Mouse (Mus musculus) hindbrain, postnatal 0 days (tissue): ENCODE measurements at regions not wholly inside any gene's neighbourhood (a gene's known extent, or its start where the extent isn't known, plus 50 kb on each side); places are given as distances from the start of the nearest gene placed in this dataset.

Source experiments
- ATAC-seq: fragments of 200-750 bp; cut with Nextera tagmentation; 2 replicates; pipeline ENCODE4 v1.8.0; 2017; ENCODE audit warnings: mild to moderate bottlenecking, moderate TSS enrichment, moderate library complexity
- DNase-seq: peaks from one replicate; pipeline ENCODE4 v3.0.0-alpha.2; 2015; ENCODE audit warnings: low spot score
- H3K27ac ChIP-seq: fragments of 300-500 bp; sonication (generic); 2 replicates; pipeline ENCODE4 v1.5.1; 2014; ENCODE audit warnings: mild to moderate bottlenecking
- H3K27me3 ChIP-seq: fragments of 300-500 bp; sonication (generic); 2 replicates; pipeline ENCODE4 v1.6.1; 2014; ENCODE audit warnings: low read length, mixed read lengths; ENCODE audit not compliant: insufficient read depth
- H3K36me3 ChIP-seq: fragments of 300-500 bp; sonication (generic); 2 replicates; pipeline ENCODE4 v1.6.1; 2014; ENCODE audit warnings: low read length, mixed read lengths; ENCODE audit not compliant: insufficient read depth
- H3K4me1 ChIP-seq: fragments of 300-500 bp; sonication (generic); 2 replicates; pipeline ENCODE4 v1.6.1; 2014; ENCODE audit warnings: antibody characterized with exemption, low read length, mixed read lengths; ENCODE audit not compliant: insufficient read depth
- H3K4me2 ChIP-seq: fragments of 300-500 bp; sonication (generic); 2 replicates; pipeline ENCODE4 v1.6.1; 2014; ENCODE audit warnings: low read depth, mild to moderate bottlenecking, low read length, moderate library complexity, mixed read lengths
- H3K4me3 ChIP-seq: fragments of 300-500 bp; sonication (generic); 2 replicates; pipeline ENCODE4 v1.5.1; 2014; ENCODE audit warnings: low read length
- H3K9ac ChIP-seq: fragments of 300-500 bp; sonication (generic); replicated peaks from 2 replicates; pipeline ENCODE4 v1.6.1; 2014; ENCODE audit warnings: mild to moderate bottlenecking, low read length, moderate library complexity, mixed read lengths
- H3K9me3 ChIP-seq: fragments of 300-500 bp; sonication (generic); 2 replicates; pipeline ENCODE4 v1.6.1; 2016; ENCODE audit warnings: low read length, mixed read lengths
- CTCF ChIP-seq: IDR thresholded peaks from 2 replicates; pipeline ENCODE4 v1.5.1; 2016; ENCODE audit warnings: antibody characterized with exemption, control low read depth, low read depth
- WGBS: fragments of 180-500 bp; shearing (Covaris S2); extraction: QIAGEN DNeasy Blood & Tissue Kit; methylation state at CpG from one replicate; pipeline ENCODE4 v1.1.7; 2014; 5-methylcytosine and 5-hydroxymethylcytosine counted together

- Histone ChIP-seq H3K4me1 (no peaks in the 10 kb centered on the region), H3K9ac (no peak overlapping the region), H3K27me3 (no peaks in the 10 kb centered on the region), H3K4me3 (no peak overlapping the region), H3K36me3 (no peaks in the 10 kb centered on the region), H3K9me3 (no peaks in the 10 kb centered on the region), H3K27ac (no peak overlapping the region), H3K4me2 (no peak overlapping the region)
- TF ChIP-seq CTCF: no peak
- 42% methylated on average over 3 of the region's 3 CpGs for WGBS
- DNase-seq: peak; percentile 68
- ATAC-seq: peak; percentile 72
Measured at GRCm38 (mm10) chr15:17932573-17932972, 886.2 kb upstream of the Cdh10 start.

- ATAC-seq: no peak
- no peak overlapping the region for H3K9ac ChIP-seq
Measured at GRCm38 (mm10) chr15:17933875-17934274, 884.9 kb upstream of the Cdh10 start.

GRCm38 (mm10) chr15:17935473-17935872, 883.3 kb upstream of the Cdh10 start:
- Histone ChIP-seq H3K4me3 (no peak overlapping the region), H3K27me3 (no peaks in the 10 kb centered on the region), H3K27ac (no peak overlapping the region), H3K4me2 (no peak overlapping the region), H3K4me1 (no peaks in the 10 kb centered on the region), H3K9ac (no peak overlapping the region), H3K9me3 (no peaks in the 10 kb centered on the region), H3K36me3 (no peaks in the 10 kb centered on the region)
- 80% methylated on average over 1 of the region's 1 CpGs for WGBS
- TF ChIP-seq CTCF: no peak
- DNase-seq (peak; percentile 44), ATAC-seq (no peak)

More at GRCm38 (mm10) chr15:17933875-17934274, 884.9 kb upstream of the Cdh10 start:
- WGBS: 96% methylated on average over 15 of the region's 15 CpGs
- H3K36me3 ChIP-seq: no peaks in the 10 kb centered on the region
- no peak for TF ChIP-seq CTCF
- no peak overlapping the region for H3K4me2 ChIP-seq
- H3K27me3 ChIP-seq: no peaks in the 10 kb centered on the region
- no peaks in the 10 kb centered on the region for H3K4me1 ChIP-seq
- no peak for DNase-seq
- H3K9me3 ChIP-seq: no peaks in the 10 kb centered on the region
- no peak overlapping the region for H3K4me3 ChIP-seq
- no peak overlapping the region for H3K27ac ChIP-seq

GRCm38 (mm10) chr15:17962778-17963177, 856.0 kb upstream of the Cdh10 start:
- Histone ChIP-seq H3K4me1 (no peaks in the 10 kb centered on the region), H3K9ac (no peak overlapping the region), H3K36me3 (no peaks in the 10 kb centered on the region), H3K4me2 (no peak overlapping the region), H3K4me3 (no peak overlapping the region), H3K9me3 (no peaks in the 10 kb centered on the region), H3K27me3 (no peaks in the 10 kb centered on the region), H3K27ac (no peak overlapping the region)
- TF ChIP-seq CTCF: no peak
- DNase-seq: no peak
- 86% methylated on average over 1 of the region's 1 CpGs for WGBS
- no peak for ATAC-seq

GRCm38 (mm10) chr15:17963240-17964209, 855.2 kb upstream of the Cdh10 start:
- no peaks in the 10 kb centered on the region for H3K4me1 ChIP-seq
- TF ChIP-seq CTCF: no peak
- 61% methylated on average over 4 of the region's 4 CpGs for WGBS
- no peak overlapping the region for H3K4me2 ChIP-seq
- no peak overlapping the region for H3K27ac ChIP-seq
- no peak overlapping the region for H3K9ac ChIP-seq
- ATAC-seq: no peak
- H3K36me3 ChIP-seq: no peaks in the 10 kb centered on the region
- no peaks in the 10 kb centered on the region for H3K9me3 ChIP-seq
- no peaks in the 10 kb centered on the region for H3K27me3 ChIP-seq
- H3K4me3 ChIP-seq: no peak overlapping the region
- DNase-seq: no peak

- 67% methylated on average over 1 of the region's 1 CpGs for WGBS
- no peaks in the 10 kb centered on the region for H3K36me3 ChIP-seq
- no peaks in the 10 kb centered on the region for H3K27me3 ChIP-seq
- TF ChIP-seq CTCF: no peak
- H3K4me2 ChIP-seq: no peak overlapping the region
- H3K4me3 ChIP-seq: no peak overlapping the region
- H3K9me3 ChIP-seq: no peaks in the 10 kb centered on the region
- no peak for ATAC-seq
- no peaks in the 10 kb centered on the region for H3K4me1 ChIP-seq
- H3K9ac ChIP-seq: no peak overlapping the region
- H3K27ac ChIP-seq: no peak overlapping the region
- DNase-seq: peak; percentile 2
Measured at GRCm38 (mm10) chr15:17987763-17988162, 831.0 kb upstream of the Cdh10 start.

GRCm38 (mm10) chr15:18032626-18033025, 786.1 kb upstream of the Cdh10 start:
- Histone ChIP-seq H3K27me3 (no peaks in the 10 kb centered on the region), H3K36me3 (no peaks in the 10 kb centered on the region), H3K9me3 (no peaks in the 10 kb centered on the region), H3K4me1 (no peaks in the 10 kb centered on the region), H3K4me3 (no peak overlapping the region), H3K9ac (no peak overlapping the region), H3K4me2 (no peak overlapping the region), H3K27ac (no peak overlapping the region)
- 82% methylated on average over 6 of the region's 6 CpGs for WGBS
- ATAC-seq (no peak), DNase-seq (no peak)
- no peak for TF ChIP-seq CTCF
